Mouse (Mus musculus): ENCODE results near the gene Wnt10b.

Wnt10b gene

DNA sequence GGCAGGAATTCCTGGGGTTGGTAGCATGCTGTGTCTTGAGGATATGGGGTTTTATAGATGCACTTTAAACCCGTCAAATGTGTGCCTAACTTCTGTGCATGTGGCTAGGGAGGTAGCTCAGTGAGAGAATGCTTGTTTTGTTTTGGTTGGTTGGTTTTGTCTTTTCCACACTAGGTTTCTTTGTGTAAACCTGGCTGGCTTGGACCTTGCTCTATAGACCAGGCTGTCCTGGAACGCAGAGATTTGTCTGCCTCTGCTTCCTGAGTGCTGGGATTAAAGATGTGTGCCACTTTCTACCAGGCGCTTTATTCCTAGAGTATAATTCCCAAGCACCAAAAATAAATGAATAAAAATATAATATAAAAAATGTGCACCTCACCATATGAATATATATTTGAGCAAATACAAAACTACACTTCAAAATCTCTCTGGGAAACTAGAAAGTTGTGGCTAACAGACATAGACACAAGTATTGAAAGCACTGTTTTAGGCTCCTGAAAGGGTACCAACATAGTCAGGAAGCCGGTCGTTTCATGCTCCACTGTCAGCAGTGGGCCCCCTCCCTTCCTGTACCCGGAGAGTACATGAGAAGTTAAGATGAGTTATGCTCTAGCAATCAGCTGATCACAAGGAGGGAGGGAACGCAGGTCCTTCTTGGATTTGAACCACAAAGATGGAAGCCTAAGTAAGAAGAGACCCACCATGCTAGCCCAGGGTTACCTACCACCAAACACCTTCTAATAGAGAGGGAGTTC lies 48.0 kb downstream of the Wnt10b start:
- no peak for DNase-seq (ENCODE audit: low spot score in 2 of 2)

DNA sequence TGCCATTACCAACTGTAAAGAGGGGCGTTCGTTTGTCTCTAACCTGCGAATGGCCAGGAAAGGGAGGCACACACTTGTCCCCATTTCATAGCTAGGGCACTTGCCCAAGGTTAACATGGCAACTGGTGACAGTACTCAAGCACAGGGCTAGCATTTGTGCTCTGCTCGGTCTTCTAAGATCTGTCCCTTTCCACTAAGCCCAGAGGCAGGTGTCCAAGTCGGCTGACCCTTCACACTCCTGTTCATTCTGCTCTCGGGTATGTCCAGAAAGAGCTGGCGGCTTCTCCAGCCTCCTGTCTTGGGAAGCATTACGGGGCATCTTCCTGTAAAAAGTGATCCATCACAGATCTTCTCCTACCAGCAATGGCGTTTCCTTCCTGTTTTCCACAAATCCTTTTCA lies 49.6 kb downstream of the Wnt10b start:
- no peak for DNase-seq (ENCODE audit: low spot score in 2 of 2)

DNA sequence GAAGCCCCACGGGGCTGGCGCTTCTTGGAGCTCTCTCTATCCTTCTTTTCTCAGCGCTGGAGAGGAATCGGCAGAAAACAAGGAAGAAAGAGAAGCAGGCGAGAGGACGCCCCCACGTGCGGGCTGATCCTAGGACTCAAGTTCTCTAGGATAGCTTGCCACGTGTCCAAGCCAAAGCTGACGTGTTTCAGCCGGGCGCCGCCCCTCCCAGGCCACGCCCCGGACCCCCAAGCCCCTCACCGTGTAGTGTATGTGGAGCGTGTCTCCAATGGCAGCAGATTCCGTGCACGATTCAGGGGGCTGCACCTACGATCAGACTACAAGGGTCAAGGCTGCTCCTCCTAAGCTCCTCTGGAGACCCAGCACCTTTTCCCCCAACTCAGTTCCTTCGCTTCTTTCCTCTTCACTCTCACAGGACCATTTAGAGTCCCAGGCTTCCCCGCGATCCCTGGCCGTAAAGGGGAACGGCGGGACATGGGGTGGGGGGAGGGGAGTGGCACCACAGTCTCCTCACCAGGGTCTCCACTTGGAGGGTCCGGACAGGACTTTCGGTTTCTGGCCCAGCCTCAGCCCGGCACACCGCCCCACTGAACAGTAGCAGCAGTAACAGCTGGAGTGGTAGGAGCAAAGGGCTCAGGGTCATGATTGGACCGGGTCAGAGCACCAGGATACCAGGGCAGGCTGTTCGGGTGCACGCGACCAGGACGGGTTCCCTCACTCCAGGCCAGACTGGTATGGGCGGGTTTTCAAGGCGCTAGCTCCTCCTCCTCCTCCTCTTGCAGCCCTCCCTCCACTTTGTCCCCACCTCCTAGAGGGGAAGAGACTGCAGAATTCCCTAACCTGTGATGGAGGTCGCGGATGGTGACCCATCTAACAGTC lies 50.3 kb downstream of the Wnt10b start, which contains the start of gene Fkbp11:
Fkbp11 (minus strand) TSS at position 756 of the 879 bp plus-strand sequence.
- no peak for DNase-seq (ENCODE audit: low spot score in 2 of 2)

DNA sequence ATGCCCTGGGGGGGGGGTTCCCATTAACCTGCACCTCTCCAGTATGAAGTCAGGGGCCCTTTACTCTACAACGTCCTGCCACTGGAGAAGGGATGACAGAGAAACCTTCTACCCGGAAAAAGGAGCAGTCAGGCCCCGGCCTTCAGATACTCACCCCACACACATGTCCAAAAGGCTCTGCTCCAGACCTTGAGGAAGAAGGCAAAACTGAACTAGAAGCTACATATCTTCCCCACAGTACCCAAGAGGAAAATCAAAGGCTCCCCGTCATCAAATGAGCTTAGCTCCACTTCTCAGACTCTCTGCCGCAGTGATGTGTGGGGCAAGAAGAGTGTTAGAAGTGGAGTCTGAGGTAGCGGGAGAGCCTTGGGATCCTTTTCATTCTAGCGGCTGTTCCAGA lies 51.2 kb downstream of the Wnt10b start:
- DNase-seq (ENCODE audit: low spot score in 2 of 2), result no peak

DNA sequence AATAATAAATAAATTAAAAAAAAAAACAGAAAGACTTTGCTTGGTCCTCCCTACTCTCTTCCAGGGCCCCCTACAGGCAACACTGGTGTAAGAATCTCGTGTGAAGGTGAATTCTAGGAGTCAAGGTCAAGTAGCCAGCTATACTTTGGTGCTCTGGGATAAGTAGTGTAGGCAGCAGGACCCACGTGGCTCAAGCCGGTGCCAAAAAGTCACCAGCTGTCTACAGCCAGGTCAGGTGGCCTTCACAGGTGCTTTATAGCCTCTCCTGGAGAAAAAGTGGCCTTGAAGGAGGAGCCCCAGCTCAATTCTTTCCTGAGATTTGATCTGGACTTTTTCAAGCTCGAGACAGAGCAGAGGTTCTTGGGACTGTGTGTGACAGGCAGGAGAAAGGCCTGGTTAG lies 51.9 kb downstream of the Wnt10b start:
- DNase-seq (ENCODE audit: low spot score in 2 of 2), result no peak

DNA sequence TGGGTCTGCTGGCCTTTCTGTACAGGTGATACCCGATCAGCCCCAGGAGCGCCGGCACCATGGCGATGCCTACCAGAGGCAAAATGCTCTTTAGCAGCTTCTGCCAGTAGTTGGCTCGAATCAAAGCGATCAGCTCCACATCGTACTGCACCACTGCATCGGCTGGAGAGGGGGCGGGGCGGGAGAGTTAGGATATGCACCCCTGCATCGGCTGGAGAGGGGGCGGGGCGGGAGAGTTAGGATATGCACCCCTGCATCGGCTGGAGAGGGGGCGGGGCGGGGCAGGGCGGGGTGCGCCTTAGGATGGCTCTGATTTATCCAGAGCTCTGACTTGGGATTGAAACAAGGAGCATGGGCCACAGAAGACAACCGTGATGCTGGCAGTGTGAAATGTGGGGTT lies 53.5 kb downstream of the Wnt10b start:
- DNase-seq (ENCODE audit: low spot score in 2 of 2), result no peak

DNA sequence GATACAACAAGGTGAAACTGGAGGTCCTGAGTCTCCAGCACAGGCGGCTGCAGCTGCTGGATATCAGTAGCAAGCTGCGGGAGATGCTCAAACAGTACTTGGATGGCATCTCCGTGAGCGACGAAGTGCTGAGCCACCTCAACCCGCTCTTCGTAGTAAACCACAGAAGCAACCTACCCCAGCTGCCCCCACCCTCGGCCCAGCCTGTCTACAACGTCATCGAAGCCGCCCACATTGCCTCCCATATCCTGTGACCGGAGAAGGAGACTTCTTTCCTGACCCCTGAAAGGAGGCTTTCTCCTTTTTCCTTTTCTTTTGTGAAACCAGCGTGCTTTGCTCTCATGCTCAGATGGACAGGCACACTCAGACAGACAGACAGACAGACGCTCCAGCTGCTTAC lies 55.1 kb downstream of the Wnt10b start:
- no peak for DNase-seq (ENCODE audit: low spot score in 2 of 2)

DNA sequence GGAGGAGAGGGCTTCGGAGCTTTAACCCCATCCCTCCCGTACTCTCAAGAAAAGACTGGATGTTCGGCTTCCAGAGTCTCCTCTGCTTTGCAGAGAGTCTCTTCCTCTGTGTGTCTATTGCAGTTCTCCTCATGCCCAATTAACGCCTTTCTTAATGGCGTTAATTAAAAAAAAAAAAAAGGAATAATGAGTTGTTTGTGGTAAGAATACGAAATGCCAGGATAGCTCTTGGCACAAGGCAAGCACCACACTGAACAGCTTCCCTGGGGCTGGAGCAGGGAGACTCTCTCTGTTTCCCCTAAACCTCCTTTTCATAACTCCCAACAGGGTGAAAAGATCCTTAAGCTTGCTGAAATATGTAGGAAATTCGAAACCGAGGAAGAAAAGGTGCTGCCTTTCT lies 55.8 kb downstream of the Wnt10b start:
- DNase-seq (ENCODE audit: low spot score in 2 of 2), result no peak

Data from frontal cortex, postnatal 14 days (tissue).